Mouse (Mus musculus) 416B (cell line): ENCODE data around the gene Gm14434.
"Not testable (repeated sequence)": the region's sequence is repeated elsewhere in the genome, so short reads cannot be mapped to it uniquely, and the experiment has no call there.

Source experiments
- DNase-seq: peaks from one replicate; pipeline ENCODE4 v3.0.0; 2011; ENCODE audit warnings: low read depth

Gene Gm14434

GRCm38 (mm10) chr2:176486683-176487082 lies at the start of gene Gm14434:
TSS of gene Gm14434 (minus strand) at chr2:176486783.
- not testable (repeated sequence) for DNase-seq

GRCm38 (mm10) chr2:176520756-176521155 lies 34.2 kb upstream of the Gm14434 start, which contains the start of gene Zfp967:
TSS of gene Zfp967 (plus strand) at chr2:176521056.
- not testable (repeated sequence) for DNase-seq

GRCm38 (mm10) chr2:176423294-176423693 lies 63.3 kb downstream of the Gm14434 start, which contains the start of gene Gm14435:
TSS of gene Gm14435 (plus strand) at chr2:176423594.
- DNase-seq, result not testable (repeated sequence)
